Mouse (Mus musculus) CH12.LX (cell line): ENCODE results near the gene Erfe. TPM values are rescaled to one million over a fixed set of nuclear protein-coding genes. Genes with fewer than 3 reads are reported as not detected.

Experiments used
- DNase-seq: peaks from one replicate; pipeline ENCODE4 v3.0.0-alpha.2; 2013; ENCODE audit errors: extremely low read depth
- H3K27ac ChIP-seq: 2 replicates; pipeline ENCODE4 v1.5.1; 2012; ENCODE audit warnings: low read depth, mild to moderate bottlenecking, control low read depth, moderate library complexity; ENCODE audit not compliant: insufficient read depth
- H3K27me3 ChIP-seq: replicated peaks from 2 replicates; pipeline ENCODE3; 2012; ENCODE audit warnings: inconsistent platforms
- H3K36me3 ChIP-seq, 2 experiments: replicated peaks in 1 of 2; 2 replicates each; pipeline versions ENCODE3 to v1.6.1; 2012; ENCODE audit warnings: inconsistent platforms in 1 of 2, low read length in 1 of 2, mild to moderate bottlenecking in 1 of 2, mixed read lengths in 1 of 2, moderate library complexity in 1 of 2; ENCODE audit not compliant: control insufficient read depth in 1 of 2, insufficient read depth in 1 of 2
- H3K4me1 ChIP-seq, 2 experiments: 2 replicates each; pipeline ENCODE4 v1.6.1; 2012; ENCODE audit warnings: inconsistent platforms in 1 of 2, moderate library complexity in 1 of 2; ENCODE audit not compliant: insufficient read depth in 2 of 2, control insufficient read depth in 1 of 2
- H3K4me2 ChIP-seq: 2 replicates; pipeline ENCODE4 v1.6.1; 2012; ENCODE audit warnings: low read depth, mild to moderate bottlenecking, control low read depth; ENCODE audit not compliant: poor library complexity, insufficient read depth, severe bottlenecking
- H3K4me3 ChIP-seq, 3 experiments: fragments of 150-350 bp in 1 of 3; sonication (generic) in 1 of 3; replicated peaks in 1 of 3; 2 replicates each; pipeline versions ENCODE3 to v1.5.1; 2011 to 2012; ENCODE audit warnings: low read depth in 2 of 3, low read length in 2 of 3, mild to moderate bottlenecking in 2 of 3, moderate library complexity in 2 of 3, control low read depth in 1 of 3, improper control_type of control experiment in 1 of 3, inconsistent platforms in 1 of 3, mixed read lengths in 1 of 3; ENCODE audit not compliant: poor library complexity in 1 of 3
- H3K79me2 ChIP-seq: replicated peaks from 2 replicates; pipeline ENCODE4 v1.6.1; 2012; ENCODE audit warnings: mild to moderate bottlenecking, moderate library complexity; ENCODE audit not compliant: control insufficient read depth, poor library complexity, insufficient read depth, severe bottlenecking; ENCODE audit errors: extremely low read depth
- H3K9ac ChIP-seq: 2 replicates; pipeline ENCODE4 v1.6.1; 2012; ENCODE audit warnings: low read depth, mild to moderate bottlenecking, control low read depth, moderate library complexity; ENCODE audit not compliant: insufficient read depth
- H3K9me3 ChIP-seq: replicated peaks from 2 replicates; pipeline ENCODE3; 2012; ENCODE audit warnings: low read length, inconsistent platforms, mixed read lengths
- BHLHE40 ChIP-seq: IDR thresholded peaks from 2 replicates; pipeline ENCODE4 v1.6.1; 2011; ENCODE audit warnings: mild to moderate bottlenecking, low read depth, low read length, improper control_type of control experiment
- CHD1 ChIP-seq: IDR thresholded peaks from 2 replicates; pipeline ENCODE4 v1.6.1; 2012; ENCODE audit warnings: low read depth, low read length, improper control_type of control experiment, inconsistent platforms
- E2F4 ChIP-seq: IDR thresholded peaks from 2 replicates; pipeline ENCODE4 v1.6.1; 2011; ENCODE audit warnings: low read depth, low read length, improper control_type of control experiment; ENCODE audit not compliant: insufficient replicate concordance
- ELF1 ChIP-seq: IDR thresholded peaks from 2 replicates; pipeline ENCODE4 v1.6.1; 2014; ENCODE audit warnings: low read depth, mild to moderate bottlenecking, inconsistent platforms, low read length, improper control_type of control experiment
- EP300 ChIP-seq: IDR thresholded peaks from 2 replicates; pipeline ENCODE4 v1.6.1; 2011; ENCODE audit warnings: low read length, improper control_type of control experiment
- ETS1 ChIP-seq: conservative IDR thresholded peaks from 2 replicates; pipeline ENCODE4 v1.6.1; 2012; ENCODE audit warnings: low read depth, mild to moderate bottlenecking, inconsistent platforms, low read length, improper control_type of control experiment, moderate library complexity
- GABPA ChIP-seq: IDR thresholded peaks from 2 replicates; pipeline ENCODE4 v1.6.1; 2012; ENCODE audit warnings: low read depth, low read length, improper control_type of control experiment, inconsistent platforms; ENCODE audit not compliant: insufficient replicate concordance
- HCFC1 ChIP-seq: IDR thresholded peaks from 2 replicates; pipeline ENCODE4 v1.6.1; 2012; ENCODE audit warnings: low read depth, mild to moderate bottlenecking, inconsistent platforms, low read length, improper control_type of control experiment
- JUN ChIP-seq: IDR thresholded peaks from 2 replicates; pipeline ENCODE4 v1.6.1; 2011; ENCODE audit warnings: low read depth, mild to moderate bottlenecking, low read length, improper control_type of control experiment, moderate library complexity; ENCODE audit not compliant: insufficient read depth
- JUND ChIP-seq: conservative IDR thresholded peaks from 2 replicates; pipeline ENCODE4 v1.6.1; 2011; ENCODE audit warnings: low read depth, low read length, improper control_type of control experiment
- KAT2A ChIP-seq: IDR thresholded peaks from 2 replicates; pipeline ENCODE4 v1.6.1; 2012; ENCODE audit warnings: low read length, improper control_type of control experiment, inconsistent platforms; ENCODE audit not compliant: insufficient replicate concordance
- MAFK ChIP-seq: IDR thresholded peaks from 2 replicates; pipeline ENCODE4 v1.6.1; 2011; ENCODE audit warnings: low read length, improper control_type of control experiment; ENCODE audit not compliant: insufficient replicate concordance
- MAZ ChIP-seq: IDR thresholded peaks from 2 replicates; pipeline ENCODE4 v1.6.1; 2012; ENCODE audit warnings: low read depth, mild to moderate bottlenecking, inconsistent platforms, low read length, improper control_type of control experiment, moderate library complexity
- MEF2A ChIP-seq: IDR thresholded peaks from 2 replicates; pipeline ENCODE4 v1.6.1; 2014; ENCODE audit warnings: low read depth, mild to moderate bottlenecking, inconsistent platforms, low read length, improper control_type of control experiment, borderline replicate concordance
- MXI1 ChIP-seq: IDR thresholded peaks from 2 replicates; pipeline ENCODE4 v1.6.1; 2011; ENCODE audit warnings: mild to moderate bottlenecking, low read depth, low read length, improper control_type of control experiment
- NELFE ChIP-seq: IDR thresholded peaks from 2 replicates; pipeline ENCODE4 v1.6.1; 2011; ENCODE audit warnings: low read depth, low read length, improper control_type of control experiment
- NRF1 ChIP-seq: IDR thresholded peaks from 2 replicates; pipeline ENCODE4 v1.6.1; 2014; ENCODE audit warnings: low read depth, mild to moderate bottlenecking, inconsistent platforms, low read length, improper control_type of control experiment, moderate library complexity
- POLR2A ChIP-seq: IDR thresholded peaks from 2 replicates; pipeline ENCODE4 v1.6.1; 2011; ENCODE audit warnings: low read depth, mild to moderate bottlenecking, improper control_type of control experiment, low read length
- POLR2AphosphoS2 ChIP-seq: IDR thresholded peaks from 2 replicates; pipeline ENCODE4 v1.6.1; 2011; ENCODE audit warnings: low read depth, low read length, improper control_type of control experiment
- RCOR1 ChIP-seq: conservative IDR thresholded peaks from 2 replicates; pipeline ENCODE4 v1.6.1; 2012; ENCODE audit warnings: low read depth, mild to moderate bottlenecking, inconsistent platforms, low read length, improper control_type of control experiment
- TCF12 ChIP-seq: IDR thresholded peaks from 2 replicates; pipeline ENCODE4 v1.6.1; 2014; ENCODE audit warnings: low read depth, mild to moderate bottlenecking, inconsistent platforms, low read length, improper control_type of control experiment
- UBTF ChIP-seq: IDR thresholded peaks from 2 replicates; pipeline ENCODE4 v1.6.1; 2012; ENCODE audit warnings: low read depth, mild to moderate bottlenecking, inconsistent platforms, low read length, improper control_type of control experiment, moderate library complexity
- USF2 ChIP-seq: conservative IDR thresholded peaks from 2 replicates; pipeline ENCODE4 v1.6.1; 2011; ENCODE audit warnings: low read depth, low read length, improper control_type of control experiment
- ZMIZ1 ChIP-seq: IDR thresholded peaks from 2 replicates; pipeline ENCODE4 v1.6.1; 2012; ENCODE audit warnings: low read depth, mild to moderate bottlenecking, inconsistent platforms, low read length, improper control_type of control experiment
- ZNF384 ChIP-seq: IDR thresholded peaks from 2 replicates; pipeline ENCODE4 v1.6.1; 2012; ENCODE audit warnings: low read depth, low read length, improper control_type of control experiment, inconsistent platforms
- dilution Hi-C: fragments of 300-500 bp; cut with MboI; formaldehyde crosslinking; loops from 2 replicates; pipeline ENCODE4 v1.14.3; 2020; ENCODE audit warnings: low sequenced_read_pairs; ENCODE audit not compliant: extremely low pct_unique_long_range_greater_than_20kb, extremely low pct_ligation_motif_present
- in situ Hi-C: fragments of 300-500 bp; cut with MboI; formaldehyde crosslinking; loops from 3 replicates; pipeline ENCODE4 v1.14.3; 2019; ENCODE audit warnings: low sequenced_read_pairs, low pct_ligation_motif_present, low pct_unique_long_range_greater_than_20kb, mixed read lengths
- polyA plus RNA-seq: library from polyadenylated mRNA; unstranded; fragments of >175 nt; gene quantifications from 2 replicates; pipeline ENCODE4 v1.2.1, GENCODE M21; 2012; ENCODE audit warnings: low read depth; ENCODE audit not compliant: insufficient read length
- total RNA-seq, 2 experiments: library from RNA; depleted of rRNA; stranded (reverse); fragments of 300-350 nt in 1 of 2; fragments of >200 nt in 1 of 2; gene quantifications; 2 replicates each; pipeline ENCODE4 v1.2.3; 2012 to 2014

Gene Erfe
- total and polyA plus RNA-seq, 3 experiments, result 2.2 to 8.4 (median 2.3) TPM

DNA sequence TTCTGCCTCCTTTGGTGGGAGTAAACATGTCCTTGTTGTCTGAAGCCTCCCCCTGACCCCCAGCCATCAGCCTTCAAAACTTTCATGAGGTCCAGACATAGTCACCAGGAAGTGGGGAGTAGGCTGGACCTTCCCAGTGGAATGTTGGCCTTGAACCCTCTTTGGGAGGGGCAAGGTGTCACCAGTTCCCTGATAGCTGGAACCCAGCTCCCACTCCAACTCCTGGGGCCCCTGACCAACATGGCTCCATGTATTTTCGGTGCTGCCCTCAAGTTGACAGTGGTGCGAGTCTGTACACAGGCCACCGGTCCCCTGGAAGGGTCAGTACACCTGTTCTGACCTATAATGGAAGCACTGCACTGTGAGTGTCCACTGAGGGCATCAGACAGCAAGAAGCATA, 1.1 kb downstream of the Erfe start:
- H3K4me1 ChIP-seq, result peaks cover 5 to 8% of the 10 kb centered on the region in 2 experiments; a peak in 3 of 4 replicates
- no peak overlapping the region for H3K9ac ChIP-seq
- in situ Hi-C loops (no loop called here), dilution Hi-C loops (no loop called here)
- TF ChIP-seq ELF1 (no peak), MEF2A (no peak), TCF12 (no peak), USF2 (no peak), RCOR1 (no peak), EP300 (no peak), UBTF (no peak), BHLHE40 (no peak), KAT2A (no peak), ETS1 (no peak), NRF1 (no peak), JUND (no peak), POLR2A (no peak), MAZ (no peak), MAFK (no peak), ZNF384 (no peak), GABPA (no peak), POLR2AphosphoS2 (no peak), NELFE (no peak), JUN (no peak)
- peaks cover 27 to 43% of the 10 kb centered on the region in 2 experiments for H3K36me3 ChIP-seq
- no peaks in the 10 kb centered on the region for H3K27me3 ChIP-seq
- no peak overlapping the region for H3K4me2 ChIP-seq
- H3K4me3 ChIP-seq, result no peak overlapping the region
- H3K27ac ChIP-seq, result no peak overlapping the region
- no peaks in the 10 kb centered on the region for H3K79me2 ChIP-seq
- H3K9me3 ChIP-seq, result peaks cover 12% of the 10 kb centered on the region
- DNase-seq, result no peak

DNA sequence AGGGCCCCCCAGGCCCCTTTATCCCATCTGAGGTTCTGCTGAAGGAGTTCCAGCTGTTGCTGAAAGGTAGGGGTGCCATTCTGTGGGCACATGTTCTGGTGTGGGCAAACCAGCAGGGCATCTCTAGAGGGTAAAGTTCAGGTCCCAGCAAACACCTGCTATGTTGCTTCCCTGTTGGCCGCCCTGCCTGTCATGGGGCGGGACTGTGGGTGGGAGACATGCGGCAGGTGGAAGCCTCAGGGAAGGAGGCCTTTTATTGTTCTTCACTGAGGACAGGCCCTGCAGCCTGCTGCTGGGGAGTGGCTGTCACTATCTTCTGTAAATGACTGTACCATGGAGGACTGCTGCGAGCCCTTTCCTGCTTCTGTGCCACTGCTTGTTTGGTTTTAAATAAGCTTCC, 3.2 kb downstream of the Erfe start:
- DNase-seq, result no peak
- Histone ChIP-seq H3K4me1 (peaks cover 5 to 8% of the 10 kb centered on the region in 2 experiments; a peak in 3 of 4 replicates), H3K79me2 (no peaks in the 10 kb centered on the region), H3K27ac (no peak overlapping the region), H3K4me3 (no peak overlapping the region), H3K9ac (no peak overlapping the region), H3K4me2 (no peak overlapping the region), H3K9me3 (peaks cover 4% of the 10 kb centered on the region), H3K27me3 (no peaks in the 10 kb centered on the region), H3K36me3 (peaks cover 46 to 64% of the 10 kb centered on the region in 2 experiments)
- in situ Hi-C loops (no loop called here), dilution Hi-C loops (no loop called here)
- TF ChIP-seq POLR2A, result no peak
- no peak for TF ChIP-seq NRF1
- no peak for TF ChIP-seq ZMIZ1
- TF ChIP-seq MAZ, result no peak
- no peak for TF ChIP-seq CHD1
- no peak for TF ChIP-seq HCFC1
- TF ChIP-seq E2F4, result no peak
- TF ChIP-seq MXI1, result no peak
